Mouse (Mus musculus): ENCODE data around the gene Pcyt1a. TPM values are rescaled to one million over a fixed set of nuclear protein-coding genes. Genes with fewer than 3 reads are reported as not detected.

Gene Pcyt1a
- polyA plus RNA-seq, 1 experiment = 23.8 TPM

DNA sequence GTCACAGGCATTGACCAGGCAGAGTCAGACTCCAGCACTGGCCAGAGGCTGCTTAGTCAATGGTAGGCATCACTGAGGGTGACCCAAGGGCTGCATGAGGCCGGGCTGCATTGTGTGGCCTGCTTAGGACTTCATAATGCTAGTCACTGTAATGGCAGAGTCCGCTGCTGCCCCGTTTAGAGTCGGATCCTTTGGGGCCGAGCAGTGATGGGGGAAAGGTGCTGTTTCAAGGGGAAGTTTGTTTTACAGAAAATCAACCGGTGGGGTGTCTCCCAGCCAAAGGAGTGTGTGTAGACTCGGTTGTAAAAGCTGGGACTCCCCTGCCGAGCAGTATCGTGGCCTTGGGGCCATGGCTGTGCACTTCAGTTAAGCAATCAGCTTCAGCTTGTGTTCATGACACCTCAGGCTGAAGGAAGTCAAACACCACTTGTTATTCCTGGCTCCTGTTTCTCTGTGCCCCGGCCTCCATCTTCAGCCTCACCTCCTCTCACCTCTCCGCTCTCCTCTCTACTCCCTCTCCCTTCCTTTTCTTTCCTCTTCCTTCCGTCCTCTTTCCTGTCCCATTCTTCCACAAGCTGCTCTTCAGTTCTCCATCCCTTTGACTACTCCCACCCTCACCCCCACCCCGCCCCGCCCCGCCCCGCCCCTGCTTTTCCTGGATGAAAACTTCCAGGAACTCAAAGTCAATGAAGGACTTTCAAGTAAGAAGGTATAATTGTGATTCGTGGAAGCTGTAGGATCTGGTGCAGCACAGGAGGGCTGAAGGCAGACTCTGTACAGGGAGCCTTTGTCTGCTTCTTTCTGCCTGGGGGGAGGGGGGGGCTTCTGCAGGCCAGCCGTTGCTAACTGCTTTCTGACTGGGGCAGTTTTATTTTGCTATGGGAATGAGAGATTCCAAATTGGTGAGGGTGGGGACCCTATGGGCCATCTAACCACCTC, 79.9 kb downstream of the Pcyt1a start:
- Histone ChIP-seq H3K4me2 (ENCODE audit: low read depth) (no peak overlapping the region), H3K4me3 (no peak overlapping the region), H3K36me3 (ENCODE audit: control insufficient read depth, insufficient read depth) (no peaks in the 10 kb centered on the region), H3K27me3 (ENCODE audit: control insufficient read depth, insufficient read depth, insufficient read length) (peaks cover 9% of the 10 kb centered on the region), H3ac (ENCODE audit: control insufficient read depth, insufficient read length) (no peak overlapping the region), H3K79me2 (ENCODE audit: control insufficient read depth, insufficient read depth) (no peaks in the 10 kb centered on the region)
- TF ChIP-seq E2F4 (IDR thresholded peaks at IDR 0.05; ENCODE audit: insufficient read depth) (no peak), TCF3 (IDR thresholded peaks at IDR 0.05; ENCODE audit: insufficient read length, low read depth) (no peak), SRF (IDR thresholded peaks at IDR 0.05; ENCODE audit: control insufficient read depth, insufficient read length, low read depth) (no peak), REST (IDR thresholded peaks at IDR 0.05; ENCODE audit: insufficient read depth, insufficient read length) (no peak), MYOD1 (IDR thresholded peaks at IDR 0.05; ENCODE audit: control insufficient read depth in 1 of 3, insufficient read length in 2 of 3, low read depth in 2 of 3) (no peak), POLR2A (IDR thresholded peaks at IDR 0.05; ENCODE audit: insufficient read length, low read depth) (no peak), TCF12 (IDR thresholded peaks at IDR 0.05; ENCODE audit: insufficient read depth, poor library complexity, severe bottlenecking) (no peak), USF1 (IDR thresholded peaks at IDR 0.05; ENCODE audit: low read depth) (no peak), POLR2AphosphoS2 (IDR thresholded peaks at IDR 0.05; ENCODE audit: insufficient read length, low read depth) (no peak), MAX (IDR thresholded peaks at IDR 0.05; ENCODE audit: low read depth) (no peak), CEBPB (IDR thresholded peaks at IDR 0.05; ENCODE audit: insufficient read depth, poor library complexity, severe bottlenecking) (no peak), MYOG (IDR thresholded peaks at IDR 0.05; ENCODE audit: control insufficient read depth in 1 of 3, insufficient read depth in 1 of 3, insufficient read length in 2 of 3, low read depth in 2 of 3) (no peak)

- H3K4me2 ChIP-seq (ENCODE audit: low read depth) = no peak overlapping the region
- no peak for TF ChIP-seq TCF12 (IDR thresholded peaks at IDR 0.05; ENCODE audit: insufficient read depth, poor library complexity, severe bottlenecking)
- no peak for TF ChIP-seq USF1 (IDR thresholded peaks at IDR 0.05; ENCODE audit: low read depth)
- TF ChIP-seq TCF3 (IDR thresholded peaks at IDR 0.05; ENCODE audit: insufficient read length, low read depth) = no peak
- no peak for TF ChIP-seq POLR2A (IDR thresholded peaks at IDR 0.05; ENCODE audit: insufficient read length, low read depth)
Measured at GRCm38 (mm10) chr16:32511338-32511734, 80.6 kb downstream of the Pcyt1a start.

DNA sequence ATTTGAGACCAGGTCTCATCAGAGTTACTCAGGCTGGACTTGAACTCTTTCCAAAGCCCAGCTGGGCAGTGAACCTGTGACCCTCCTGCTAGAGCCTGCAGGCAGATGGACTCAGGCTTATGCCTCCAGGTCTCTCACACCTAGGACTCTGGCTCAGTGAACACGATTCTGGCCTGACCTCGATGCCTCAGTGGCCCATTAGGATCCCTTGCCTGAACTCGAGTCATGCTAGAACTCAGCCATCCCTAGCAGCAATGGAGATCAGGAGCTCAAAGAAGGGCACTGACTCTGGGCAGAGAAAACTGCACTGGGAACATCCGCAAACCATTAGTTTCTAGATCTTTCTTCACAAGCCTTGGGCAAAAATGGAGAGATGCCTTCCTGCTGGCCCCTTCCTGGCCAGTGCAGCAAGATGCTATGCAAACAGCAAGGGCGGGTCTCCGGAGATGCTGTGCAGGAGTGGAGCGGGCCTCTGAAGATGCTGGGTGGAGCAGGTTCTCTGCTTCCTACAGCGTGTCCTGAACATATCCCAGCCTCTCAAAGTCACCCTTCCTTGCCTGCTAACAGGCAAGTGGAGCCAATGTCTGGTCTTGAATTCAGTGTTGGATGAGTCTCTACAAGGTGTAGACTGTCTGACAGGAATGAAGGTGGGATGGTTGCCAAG, 81.2 kb downstream of the Pcyt1a start:
- Histone ChIP-seq H3ac (ENCODE audit: control insufficient read depth, insufficient read length) (no peak overlapping the region), H3K4me3 (no peak overlapping the region), H3K27me3 (ENCODE audit: control insufficient read depth, insufficient read depth, insufficient read length) (no peaks in the 10 kb centered on the region), H3K36me3 (ENCODE audit: control insufficient read depth, insufficient read depth) (no peaks in the 10 kb centered on the region), H3K79me2 (ENCODE audit: control insufficient read depth, insufficient read depth) (no peaks in the 10 kb centered on the region), H3K4me2 (ENCODE audit: low read depth) (no peak overlapping the region)
- TF ChIP-seq USF1 (IDR thresholded peaks at IDR 0.05; ENCODE audit: low read depth) (no peak), POLR2AphosphoS2 (IDR thresholded peaks at IDR 0.05; ENCODE audit: insufficient read length, low read depth) (no peak), E2F4 (IDR thresholded peaks at IDR 0.05; ENCODE audit: insufficient read depth) (no peak), POLR2A (IDR thresholded peaks at IDR 0.05; ENCODE audit: insufficient read length, low read depth) (no peak), MYOG (IDR thresholded peaks at IDR 0.05; ENCODE audit: control insufficient read depth in 1 of 3, insufficient read depth in 1 of 3, insufficient read length in 2 of 3, low read depth in 2 of 3) (no peak), REST (IDR thresholded peaks at IDR 0.05; ENCODE audit: insufficient read depth, insufficient read length) (no peak), MAX (IDR thresholded peaks at IDR 0.05; ENCODE audit: low read depth) (no peak), SRF (IDR thresholded peaks at IDR 0.05; ENCODE audit: control insufficient read depth, insufficient read length, low read depth) (no peak), TCF12 (IDR thresholded peaks at IDR 0.05; ENCODE audit: insufficient read depth, poor library complexity, severe bottlenecking) (no peak), TCF3 (IDR thresholded peaks at IDR 0.05; ENCODE audit: insufficient read length, low read depth) (no peak), CEBPB (IDR thresholded peaks at IDR 0.05; ENCODE audit: insufficient read depth, poor library complexity, severe bottlenecking) (no peak), MYOD1 (IDR thresholded peaks at IDR 0.05; ENCODE audit: control insufficient read depth in 1 of 3, insufficient read length in 2 of 3, low read depth in 2 of 3) (no peak)

More at GRCm38 (mm10) chr16:32511338-32511734, 80.6 kb downstream of the Pcyt1a start:
- H3K4me3 ChIP-seq = no peak overlapping the region
- H3K27me3 ChIP-seq (ENCODE audit: control insufficient read depth, insufficient read depth, insufficient read length) = peaks cover 2% of the 10 kb centered on the region
- H3K36me3 ChIP-seq (ENCODE audit: control insufficient read depth, insufficient read depth) = no peaks in the 10 kb centered on the region
- no peak overlapping the region for H3ac ChIP-seq (ENCODE audit: control insufficient read depth, insufficient read length)
- H3K79me2 ChIP-seq (ENCODE audit: control insufficient read depth, insufficient read depth) = no peaks in the 10 kb centered on the region

- Histone ChIP-seq H3ac (ENCODE audit: control insufficient read depth, insufficient read length) (no peak overlapping the region), H3K27me3 (ENCODE audit: control insufficient read depth, insufficient read depth, insufficient read length) (no peaks in the 10 kb centered on the region), H3K4me3 (no peak overlapping the region), H3K79me2 (ENCODE audit: control insufficient read depth, insufficient read depth) (no peaks in the 10 kb centered on the region), H3K36me3 (ENCODE audit: control insufficient read depth, insufficient read depth) (no peaks in the 10 kb centered on the region), H3K4me2 (ENCODE audit: low read depth) (no peak overlapping the region)
- no peak for TF ChIP-seq TCF12 (IDR thresholded peaks at IDR 0.05; ENCODE audit: insufficient read depth, poor library complexity, severe bottlenecking)
- no peak for TF ChIP-seq POLR2A (IDR thresholded peaks at IDR 0.05; ENCODE audit: insufficient read length, low read depth)
- TF ChIP-seq CEBPB (IDR thresholded peaks at IDR 0.05; ENCODE audit: insufficient read depth, poor library complexity, severe bottlenecking) = no peak
- TF ChIP-seq MYOG (IDR thresholded peaks at IDR 0.05; ENCODE audit: control insufficient read depth in 1 of 3, insufficient read depth in 1 of 3, insufficient read length in 2 of 3, low read depth in 2 of 3) = no peak
- no peak for TF ChIP-seq POLR2AphosphoS2 (IDR thresholded peaks at IDR 0.05; ENCODE audit: insufficient read length, low read depth)
- no peak for TF ChIP-seq REST (IDR thresholded peaks at IDR 0.05; ENCODE audit: insufficient read depth, insufficient read length)
- no peak for TF ChIP-seq MAX (IDR thresholded peaks at IDR 0.05; ENCODE audit: low read depth)
- no peak for TF ChIP-seq E2F4 (IDR thresholded peaks at IDR 0.05; ENCODE audit: insufficient read depth)
- TF ChIP-seq USF1 (IDR thresholded peaks at IDR 0.05; ENCODE audit: low read depth) = no peak
- no peak for TF ChIP-seq SRF (IDR thresholded peaks at IDR 0.05; ENCODE audit: control insufficient read depth, insufficient read length, low read depth)
- no peak for TF ChIP-seq MYOD1 (IDR thresholded peaks at IDR 0.05; ENCODE audit: control insufficient read depth in 1 of 3, insufficient read length in 2 of 3, low read depth in 2 of 3)
- no peak for TF ChIP-seq TCF3 (IDR thresholded peaks at IDR 0.05; ENCODE audit: insufficient read length, low read depth)
Measured at GRCm38 (mm10) chr16:32512921-32513320, 82.2 kb downstream of the Pcyt1a start.
